Mouse (Mus musculus) heart, postnatal 10 days (tissue): ENCODE data around the gene Arhgap18. TPM values are rescaled to one million over a fixed set of nuclear protein-coding genes. Genes with fewer than 3 reads are reported as not detected.
A peak's percentile ranks its signal among the peaks of the same experiment; 100 is the strongest.

Source experiments
- DNase-seq, 2 experiments: peaks; one replicate each; pipeline ENCODE4 v3.0.0; 2021
- intact Hi-C: fragments of 180-260 bp; cut with DNase I; formaldehyde crosslinking; loops from one replicate; pipeline ENCODE4 v1.15.1; 2025
- total RNA-seq, 2 experiments: library from RNA; stranded (reverse); gene quantifications; 2 replicates each; pipeline ENCODE4 v1.2.3; 2021

Gene Arhgap18
- total RNA-seq, 2 experiments from 2014 or later, result 36.3 to 64.0 TPM

- intact Hi-C loops, result loop anchor here (5.0 kb wide), 1 partner anchor 53 kb away; no protein-coding TSS in a partner anchor
Measured at GRCm38 (mm10) chr10:26825246-26825889, 72.1 kb downstream of the Arhgap18 start.

DNA sequence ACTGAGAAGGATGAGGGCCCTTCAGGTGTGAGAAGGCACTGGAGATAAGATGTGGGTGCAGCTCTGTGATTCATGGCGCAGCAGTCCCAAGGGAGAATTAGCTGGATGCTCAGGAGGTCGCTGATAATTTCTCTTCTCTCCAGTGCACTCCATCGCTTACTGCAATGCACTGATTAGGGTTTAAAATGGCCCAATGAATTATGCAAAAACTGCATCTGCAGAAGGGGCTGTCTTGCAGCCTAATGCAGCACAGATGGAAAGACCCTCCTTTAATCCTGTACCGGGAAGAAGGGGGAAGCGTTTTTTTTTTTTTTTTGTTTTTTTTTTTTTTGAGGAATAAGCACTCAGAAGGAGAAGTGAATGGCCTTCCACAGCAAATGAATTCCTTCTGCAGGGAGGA is 74.1 kb downstream of the Arhgap18 start:
- intact Hi-C loops, result loop anchor here (5.0 kb wide), 1 partner anchor 55 kb away; no protein-coding TSS in a partner anchor
- no peak for DNase-seq

More at GRCm38 (mm10) chr10:26825246-26825889, 72.1 kb downstream of the Arhgap18 start:
- DNase-seq, result no peak

GRCm38 (mm10) chr10:26828412-26829137 is 75.4 kb downstream of the Arhgap18 start:
- intact Hi-C loops, result loop anchor here (5.0 kb wide), 1 partner anchor 56 kb away; no protein-coding TSS in a partner anchor

GRCm38 (mm10) chr10:26832068-26832467 is 78.8 kb downstream of the Arhgap18 start:
- no peak for DNase-seq
- intact Hi-C loops, result loop anchor here (5.0 kb wide), 1 partner anchor 70 kb away; no protein-coding TSS in a partner anchor

More at GRCm38 (mm10) chr10:26828412-26829137, 75.4 kb downstream of the Arhgap18 start:
- peak; percentile 60 to 62 for DNase-seq

DNA sequence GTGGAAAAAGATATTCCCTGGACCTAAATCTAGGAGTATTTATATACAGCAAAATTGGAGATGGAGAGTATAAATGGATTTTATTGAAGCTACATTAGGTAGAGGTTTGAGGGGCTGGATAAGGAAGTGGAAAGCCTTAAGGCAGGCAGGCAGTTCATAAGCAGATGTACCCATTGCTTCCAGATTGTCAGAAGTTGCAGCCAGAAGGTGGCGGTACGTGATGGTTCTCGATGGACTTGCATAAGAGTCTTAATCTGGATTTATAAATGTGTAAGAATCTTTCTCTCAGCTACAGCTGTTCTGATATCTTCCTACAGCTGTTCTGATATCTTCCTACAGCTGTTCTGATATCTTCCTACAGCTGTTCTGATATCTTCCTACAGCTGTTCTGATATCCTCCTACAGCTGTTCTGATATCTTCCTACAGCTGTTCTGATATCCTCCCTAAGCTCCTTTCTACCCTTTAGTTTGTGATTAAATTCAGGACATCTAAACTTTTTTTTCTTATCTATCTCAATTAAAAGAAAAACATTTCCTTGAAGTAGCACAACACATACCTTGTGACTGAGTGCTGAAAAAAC is 79.5 kb downstream of the Arhgap18 start:
- intact Hi-C loops, result loop anchor here (5.0 kb wide), 1 partner anchor 70 kb away; no protein-coding TSS in a partner anchor
- no peak for DNase-seq

DNA sequence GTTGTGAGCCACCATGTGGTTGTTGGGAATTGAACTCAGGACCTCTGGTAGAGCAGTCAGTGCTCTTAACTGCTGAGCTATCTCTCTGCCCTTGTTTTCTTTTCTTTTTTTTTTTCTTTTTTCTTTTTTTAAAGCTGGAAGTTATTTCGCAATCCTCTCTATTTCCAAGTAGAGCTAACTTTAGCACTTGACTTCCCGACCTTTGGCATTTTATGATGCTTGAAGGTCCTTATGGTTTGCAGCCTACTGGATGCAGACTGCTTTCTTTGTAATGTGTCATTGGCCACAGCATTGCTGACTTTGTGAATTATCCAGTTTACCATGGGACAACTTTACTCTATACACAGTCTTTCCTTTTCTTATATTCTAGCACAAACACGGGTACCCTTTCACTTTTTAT is 80.2 kb downstream of the Arhgap18 start:
- intact Hi-C loops, result loop anchor here (5.0 kb wide), 1 partner anchor 71 kb away; no protein-coding TSS in a partner anchor
- DNase-seq, result no peak

- DNase-seq, result no peak
- intact Hi-C loops, result no loop called here
Measured at GRCm38 (mm10) chr10:26849311-26849710, 96.1 kb downstream of the Arhgap18 start.

GRCm38 (mm10) chr10:26849854-26850253 is 96.6 kb downstream of the Arhgap18 start:
- intact Hi-C loops, result no loop called here

DNA sequence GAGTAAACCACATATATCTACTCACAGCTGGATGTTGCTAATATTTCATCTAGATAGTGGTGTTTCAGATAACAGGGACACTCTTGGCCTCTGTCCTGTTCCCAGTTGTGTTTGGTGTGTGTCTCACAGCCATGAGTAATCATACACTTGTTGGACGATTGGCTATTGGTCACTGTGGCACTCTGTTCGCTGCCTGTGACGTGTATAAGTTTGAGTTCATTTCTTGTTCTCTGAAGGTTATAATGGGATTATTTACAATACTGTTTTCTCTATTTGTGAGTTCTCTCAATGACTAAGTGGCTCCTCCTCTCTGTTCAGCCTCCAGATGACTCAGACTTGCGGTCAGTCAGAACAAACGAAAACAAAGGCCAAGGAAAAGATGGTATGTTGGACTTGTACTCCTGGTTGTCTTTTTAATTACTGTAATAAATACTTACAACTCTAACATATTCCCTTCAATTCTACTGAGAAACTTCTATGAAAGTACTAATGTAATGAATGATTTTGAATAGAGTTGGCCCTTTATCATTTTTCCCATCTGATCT is 101.4 kb downstream of the Arhgap18 start:
- intact Hi-C loops, result no loop called here
- no peak for DNase-seq

More at GRCm38 (mm10) chr10:26849854-26850253, 96.6 kb downstream of the Arhgap18 start:
- DNase-seq, result no peak

DNA sequence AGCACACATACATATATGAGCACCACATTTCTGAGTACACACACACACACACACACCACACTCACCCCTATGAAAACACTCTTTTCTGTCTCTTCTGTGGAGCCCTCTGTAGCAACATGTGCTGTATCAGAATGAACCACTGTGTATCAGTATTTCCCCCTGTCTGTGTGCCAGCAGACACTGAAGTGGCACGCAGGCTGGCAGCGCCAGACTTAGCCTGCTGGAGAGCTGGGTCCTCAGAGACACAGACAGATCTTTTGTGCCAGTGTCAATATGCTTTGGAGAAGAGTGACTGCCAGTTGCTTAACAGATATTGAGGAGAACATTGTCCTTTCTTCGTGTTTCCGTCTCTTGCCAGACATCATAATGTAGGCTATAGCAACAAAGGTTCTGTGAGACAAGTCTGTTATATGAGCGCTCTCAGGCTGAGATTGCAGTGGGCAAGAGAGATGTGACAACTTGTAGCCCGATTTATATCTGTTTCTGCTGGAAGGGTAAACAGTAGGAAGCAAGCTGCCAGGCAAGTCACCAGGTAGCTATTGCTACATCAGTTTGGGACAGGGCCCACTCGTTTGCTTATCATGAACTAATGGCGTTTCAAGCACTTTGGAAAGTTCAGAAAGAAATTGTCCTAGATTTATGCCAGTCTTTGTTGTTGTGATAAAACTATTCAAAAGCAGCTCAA is 102.8 kb downstream of the Arhgap18 start:
- peak in 1 of 2 experiments; percentile 41 for DNase-seq
- intact Hi-C loops, result no loop called here

DNA sequence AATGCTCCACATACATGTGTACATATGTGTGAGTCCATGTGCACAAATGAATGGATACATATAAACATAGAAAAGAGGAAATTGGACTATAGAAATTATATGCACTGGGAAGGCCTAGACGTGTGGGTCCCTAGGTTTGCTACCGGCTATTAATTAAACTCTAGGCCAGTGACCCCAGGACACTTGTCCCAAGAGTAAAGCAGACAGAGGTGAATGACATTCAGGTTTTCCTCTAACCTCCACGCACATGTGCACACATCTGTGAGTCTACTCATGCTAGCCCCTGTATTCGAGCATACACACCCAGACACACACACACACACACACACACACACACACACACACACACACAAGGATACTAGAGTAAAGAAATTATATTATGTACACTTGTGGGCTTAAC is 104.4 kb downstream of the Arhgap18 start:
- no peak for DNase-seq
- intact Hi-C loops, result no loop called here

DNA sequence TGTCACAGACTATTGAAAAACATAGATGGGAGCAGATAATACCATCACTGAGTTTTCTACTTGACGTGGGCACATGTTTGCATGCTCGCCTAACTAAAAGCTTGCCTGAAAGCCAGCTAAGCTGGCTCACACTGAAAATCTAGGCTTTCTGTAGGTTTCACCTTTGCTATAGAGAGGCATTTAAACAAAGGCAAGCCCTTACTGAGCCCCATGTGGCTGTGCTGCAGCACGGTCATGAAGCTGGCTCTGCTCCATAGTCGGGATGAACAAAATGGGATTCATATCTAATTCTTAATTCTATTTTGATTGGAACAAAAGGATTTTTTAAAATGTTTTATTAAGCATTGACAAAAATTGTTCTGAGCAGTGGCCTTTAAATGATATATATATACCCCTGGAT is 105.3 kb downstream of the Arhgap18 start:
- no peak for DNase-seq
- intact Hi-C loops, result no loop called here

GRCm38 (mm10) chr10:26861231-26861630 is 108.0 kb downstream of the Arhgap18 start:
- no peak for DNase-seq
- intact Hi-C loops, result no loop called here

DNA sequence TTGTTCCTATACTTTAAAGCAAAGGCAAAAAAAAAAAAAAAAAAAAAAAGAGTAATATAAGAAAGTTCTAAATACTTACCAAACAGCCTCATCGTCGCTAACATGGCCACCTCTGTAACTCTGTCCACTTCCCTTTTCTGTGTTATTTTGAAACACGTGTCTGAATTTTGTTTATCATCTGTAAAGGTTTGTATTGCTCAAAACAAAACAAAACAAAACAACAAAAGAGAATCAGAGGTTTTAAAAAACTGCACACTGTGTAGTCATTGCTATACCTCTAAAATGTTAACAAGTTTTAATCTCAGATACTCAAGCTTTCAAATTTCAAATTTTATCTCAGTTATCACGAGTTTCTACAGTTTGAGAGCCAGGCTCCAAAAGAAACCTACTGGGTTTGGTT is 109.0 kb downstream of the Arhgap18 start:
- DNase-seq, result no peak
- intact Hi-C loops, result no loop called here

- DNase-seq, result no peak
- intact Hi-C loops, result no loop called here
Measured at GRCm38 (mm10) chr10:26863982-26864381, 110.8 kb downstream of the Arhgap18 start.

DNA sequence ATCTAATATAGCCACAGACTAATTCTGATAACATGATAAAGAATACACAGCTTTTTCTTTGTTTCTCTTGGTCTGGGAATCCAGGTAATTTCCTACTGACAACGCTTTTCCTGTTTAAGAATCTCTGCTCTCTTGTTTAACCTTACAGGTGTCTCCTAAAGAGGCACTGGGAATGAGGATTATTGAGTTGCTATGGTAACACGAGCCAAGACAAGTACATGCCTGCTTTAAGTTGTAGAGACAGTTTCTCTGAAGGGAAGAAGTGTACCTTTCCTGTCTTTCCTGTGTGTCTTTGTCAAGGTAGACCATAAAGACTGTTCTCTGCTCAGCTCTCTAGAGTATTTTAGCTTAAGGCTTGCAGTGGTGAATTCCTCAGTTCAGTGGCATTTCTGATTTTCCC is 117.6 kb downstream of the Arhgap18 start:
- DNase-seq, result no peak
- intact Hi-C loops, result no loop called here

DNA sequence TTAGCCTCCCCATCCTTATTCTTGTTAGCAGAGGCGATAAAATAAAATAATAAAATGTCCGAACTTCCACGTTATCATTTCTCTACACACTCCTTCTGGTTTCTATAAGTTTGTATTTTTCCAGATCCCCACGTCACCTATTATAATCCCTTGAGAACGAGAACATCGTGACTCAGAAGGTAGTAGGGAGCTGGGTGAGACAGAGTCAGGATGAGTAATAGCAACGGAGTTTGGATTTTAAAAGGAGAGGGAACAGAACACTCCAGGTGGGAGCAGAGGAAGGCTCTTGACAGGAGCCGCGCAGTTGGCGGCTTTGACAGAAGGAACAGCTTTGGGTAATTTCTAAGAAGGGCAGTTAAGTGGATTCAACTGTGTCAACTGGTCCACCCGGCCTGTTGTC is 124.1 kb downstream of the Arhgap18 start:
- no peak for DNase-seq
- intact Hi-C loops, result no loop called here

DNA sequence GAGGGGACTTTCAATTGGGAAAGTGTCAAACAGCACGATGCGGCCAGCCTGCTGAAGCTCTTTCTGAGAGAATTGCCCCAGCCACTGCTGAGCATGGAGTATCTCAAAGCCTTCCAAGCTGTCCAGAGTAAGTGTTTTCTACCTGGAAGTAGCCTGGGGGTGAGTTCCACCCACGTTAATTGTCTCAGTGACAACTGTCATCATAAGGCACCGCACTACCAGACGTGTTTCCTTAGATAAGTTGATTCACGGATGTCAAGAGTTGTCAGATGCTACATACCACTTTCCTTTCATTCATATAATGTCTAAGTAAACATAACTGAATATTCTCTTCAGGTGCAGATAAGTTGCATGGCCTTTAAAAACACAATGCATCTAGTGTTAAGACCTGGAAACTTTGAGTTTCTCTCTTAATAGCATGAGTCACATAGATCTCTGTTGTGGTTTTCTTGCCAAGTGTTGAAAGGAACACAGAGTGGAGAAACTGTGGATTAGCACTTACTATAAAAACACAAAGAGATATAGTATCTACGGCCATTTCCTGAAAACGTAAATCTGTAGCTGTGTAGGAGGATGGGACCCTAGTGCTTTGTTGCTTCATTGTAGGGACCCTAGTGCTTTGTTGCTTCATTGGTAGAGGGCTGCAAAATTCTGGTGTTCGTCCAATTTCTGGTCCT is 125.8 kb downstream of the Arhgap18 start:
- no peak for DNase-seq
- intact Hi-C loops, result no loop called here

- DNase-seq, result no peak
- intact Hi-C loops, result loop anchor here (5.0 kb wide), 1 partner anchor 113 kb away; no protein-coding TSS in a partner anchor
Measured at GRCm38 (mm10) chr10:26884949-26885348, 131.7 kb downstream of the Arhgap18 start.

GRCm38 (mm10) chr10:26889226-26889625 is 136.0 kb downstream of the Arhgap18 start:
- no peak for DNase-seq
- intact Hi-C loops, result loop anchor here (1.0 to 5.0 kb wide), 2 partner anchors 117 to 178 kb away; no protein-coding TSS in a partner anchor
